Mouse (Mus musculus): ENCODE results near the gene Clcnka.

DNA sequence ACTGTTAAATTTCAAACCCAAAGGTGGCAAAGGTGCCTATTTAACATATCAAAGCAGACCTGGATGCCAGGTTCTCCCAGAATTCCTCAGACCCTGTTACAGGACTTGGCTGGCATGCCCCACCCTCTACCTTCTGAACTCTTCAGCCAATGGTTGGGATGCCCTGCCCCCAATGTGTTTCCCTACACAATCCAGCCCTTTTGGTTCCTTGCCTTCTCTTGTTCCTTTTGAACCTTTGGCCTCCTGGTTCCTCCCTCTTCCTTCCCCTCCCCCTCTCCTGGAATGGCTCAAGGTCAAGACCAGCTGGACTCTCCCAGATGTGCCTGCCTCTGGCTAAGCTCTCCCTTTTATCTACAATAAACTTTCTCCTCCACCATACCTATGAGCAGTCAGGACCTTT lies 42.4 kb upstream of the Clcnka start:
- no peak for TF ChIP-seq CTCF (IDR thresholded peaks at IDR 0.05 in 2 of 3, conservative IDR thresholded peaks at IDR 0.05 in 1 of 3; ENCODE audit: control insufficient read depth in 1 of 3, insufficient read depth in 1 of 3, low read depth in 2 of 3, low read length in 3 of 3, poor library complexity in 1 of 3, severe bottlenecking in 1 of 3)
- no peak for TF ChIP-seq CHD2 (IDR thresholded peaks at IDR 0.05; ENCODE audit: low read length)
- no peak for TF ChIP-seq POLR2A (IDR thresholded peaks at IDR 0.05; ENCODE audit: control insufficient read depth in 1 of 2, insufficient read depth in 1 of 2, low read depth in 1 of 2, low read length in 2 of 2, poor library complexity in 1 of 2)
- TF ChIP-seq TCF12 (IDR thresholded peaks at IDR 0.05; ENCODE audit: low read depth, low read length): no peak
- no peak for TF ChIP-seq USF2 (IDR thresholded peaks at IDR 0.05; ENCODE audit: borderline replicate concordance in 1 of 2, insufficient read depth in 1 of 2, low read depth in 1 of 2, low read length in 2 of 2)
- TF ChIP-seq ZNF384 (IDR thresholded peaks at IDR 0.05; ENCODE audit: low read depth, low read length): no peak
- no peak for TF ChIP-seq MEF2A (IDR thresholded peaks at IDR 0.05; ENCODE audit: extremely low read depth, insufficient replicate concordance, low read depth, low read length, poor library complexity, severe bottlenecking)
- TF ChIP-seq GABPA (IDR thresholded peaks at IDR 0.05; ENCODE audit: low read depth, low read length): no peak
- TF ChIP-seq MAX (IDR thresholded peaks at IDR 0.05; ENCODE audit: low read length): no peak

Data from MEL (cell line).